Mouse (Mus musculus) hematopoietic stem cell, adult 5-6 weeks (primary cell): ENCODE results near the gene Sfr1. TPM values are rescaled to one million over a fixed set of nuclear protein-coding genes. Genes with fewer than 3 reads are reported as not detected.
A peak's percentile ranks its signal among the peaks of the same experiment; 100 is the strongest.

Experiments used
- ATAC-seq, 2 experiments: fragments of 125-278 bp in 1 of 2; replicated peaks in 1 of 2; 2 replicates each; pipeline ENCODE4 v1.8.0; 2016 to 2017; ENCODE audit warnings: inconsistent platforms in 2 of 2, mild to moderate bottlenecking in 2 of 2, moderate number of reproducible peaks in 2 of 2, low read depth in 1 of 2, moderate TSS enrichment in 1 of 2; ENCODE audit not compliant: low FRiP score in 2 of 2, poor library complexity in 2 of 2, severe bottlenecking in 2 of 2, insufficient read depth in 1 of 2, low TSS enrichment in 1 of 2
- total RNA-seq: library from RNA; stranded (forward); fragments of 172-1452, 232-1000 nt; gene quantifications from 2 replicates; pipeline ENCODE4 v1.2.3, GENCODE M21; 2017

The Sfr1 gene
- total RNA-seq = 209 and 264 TPM in 2 replicates

- ATAC-seq = peak; percentile 88 to 92
Measured at GRCm38 (mm10) chr19:47731071-47731881, at the start of gene Sfr1. Sfr1 (plus strand) TSS chr19:47731682.

DNA sequence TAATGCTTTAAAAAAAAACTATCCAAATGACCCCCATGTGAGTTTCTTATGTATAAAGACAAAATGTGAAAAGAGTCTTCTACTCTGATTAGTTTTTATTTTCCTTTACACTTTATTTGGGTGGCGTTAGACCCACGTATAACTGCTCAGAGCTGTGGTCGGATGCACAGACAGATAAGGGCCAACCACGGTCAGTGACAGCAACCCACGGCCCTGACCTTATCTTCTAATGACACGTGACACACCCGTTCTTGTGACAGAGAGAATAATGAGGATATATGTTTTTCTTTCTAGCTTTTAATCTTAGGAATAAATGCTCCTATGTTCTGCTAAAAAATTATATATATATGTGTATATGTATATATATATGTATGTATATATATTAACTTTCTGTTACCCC lies 41.9 kb upstream of the Sfr1 start:
- ATAC-seq = no peak

- ATAC-seq = no peak
Measured at GRCm38 (mm10) chr19:47691994-47692393, 39.5 kb upstream of the Sfr1 start, which contains the start of gene Col17a1. Col17a1 (minus strand) TSS chr19:47692094.

DNA sequence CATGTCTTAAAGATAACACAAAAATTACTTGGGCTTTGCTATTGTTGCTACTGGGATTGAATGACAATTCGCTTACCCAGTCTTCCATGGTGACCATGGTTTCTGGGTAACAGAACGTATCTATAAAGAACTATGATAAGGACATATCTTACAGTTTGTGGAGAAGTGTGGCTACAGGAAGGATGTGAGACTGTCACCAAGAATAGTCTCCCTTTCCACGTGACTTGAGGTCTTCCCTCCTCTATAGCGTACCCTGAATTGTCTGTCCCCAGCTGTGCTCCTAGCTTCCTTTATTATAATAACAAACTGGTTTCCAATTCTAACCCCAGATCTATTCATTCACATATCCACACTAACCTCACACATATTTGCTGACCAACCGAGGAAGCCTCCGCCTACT lies 35.8 kb upstream of the Sfr1 start:
- no peak for ATAC-seq

- ATAC-seq = no peak
Measured at GRCm38 (mm10) chr19:47696411-47696810, 35.1 kb upstream of the Sfr1 start.

DNA sequence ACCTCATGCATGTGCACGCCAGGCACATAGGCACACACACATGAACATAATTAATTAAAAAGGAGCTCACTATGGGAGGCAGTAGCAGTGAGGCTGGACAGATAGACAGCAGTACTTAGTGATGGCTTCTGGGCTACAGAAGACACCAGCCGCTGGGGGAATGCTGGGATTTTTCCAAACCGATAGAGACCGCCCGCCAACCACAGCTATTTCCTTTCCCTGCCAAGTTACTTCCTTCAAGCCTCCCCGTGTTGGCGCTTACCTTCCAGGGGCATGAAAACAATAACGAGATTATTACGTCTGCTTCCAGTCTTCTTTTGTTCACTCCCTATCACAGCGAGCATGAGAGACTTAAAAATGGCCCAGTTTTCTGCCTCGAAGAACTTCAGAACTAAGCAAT lies 34.4 kb upstream of the Sfr1 start:
- ATAC-seq = peak; percentile 71 to 74

GRCm38 (mm10) chr19:47698266-47698665 lies 33.2 kb upstream of the Sfr1 start:
- no peak for ATAC-seq

DNA sequence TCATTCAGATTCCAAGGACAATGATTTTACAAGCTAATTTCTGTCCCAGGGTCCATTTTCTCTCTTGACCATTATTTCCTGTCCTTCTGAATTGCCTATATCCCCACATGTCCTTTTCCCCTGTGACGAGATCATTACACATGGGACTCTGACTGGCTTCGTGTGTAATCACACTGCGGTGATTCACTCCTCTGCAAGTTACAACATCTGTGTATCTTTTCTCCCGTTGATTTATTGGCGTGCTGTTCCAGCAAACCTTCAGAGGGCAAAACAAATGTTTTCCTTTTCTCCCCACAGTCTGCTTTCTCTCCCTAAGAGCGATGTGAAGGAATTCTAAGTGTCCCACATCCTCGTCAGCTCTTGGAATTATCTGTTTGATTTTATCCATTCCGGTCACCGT lies 31.7 kb upstream of the Sfr1 start:
- no peak for ATAC-seq

- ATAC-seq = no peak
Measured at GRCm38 (mm10) chr19:47700509-47700908, 31.0 kb upstream of the Sfr1 start.

DNA sequence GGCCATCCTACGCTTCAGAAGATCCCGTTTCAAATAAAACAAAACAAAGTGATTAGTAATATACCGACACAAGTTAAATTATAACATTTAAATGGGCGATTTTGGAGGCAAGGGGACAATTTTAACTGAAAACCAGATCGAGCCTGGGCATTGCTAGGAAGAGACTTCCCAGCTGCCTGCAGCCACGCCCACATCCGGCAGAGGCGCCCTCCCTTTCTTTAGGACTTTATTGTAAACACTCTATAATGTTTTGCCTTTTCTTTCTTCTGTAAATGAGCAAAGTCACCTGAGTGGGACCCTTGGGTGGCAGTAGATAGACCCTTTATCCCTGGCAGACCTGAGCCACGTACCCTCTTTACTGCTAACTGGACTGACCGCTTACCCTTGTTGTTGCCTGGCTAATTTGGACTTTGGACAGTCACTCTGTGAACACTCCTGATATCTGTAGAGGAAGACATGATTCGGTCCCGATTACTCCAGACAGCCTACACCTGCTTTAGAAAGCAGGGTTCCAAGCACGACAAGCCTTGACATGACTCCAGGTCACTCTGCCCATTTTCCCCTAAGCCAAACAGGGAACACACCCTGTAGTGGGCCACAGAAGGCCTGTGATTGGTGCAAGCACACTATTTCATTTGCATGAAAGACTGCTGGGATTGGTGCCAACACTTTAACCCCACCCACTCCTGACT lies 26.3 kb upstream of the Sfr1 start:
- no peak for ATAC-seq

GRCm38 (mm10) chr19:47705772-47706309 lies 25.6 kb upstream of the Sfr1 start:
- ATAC-seq = no peak

DNA sequence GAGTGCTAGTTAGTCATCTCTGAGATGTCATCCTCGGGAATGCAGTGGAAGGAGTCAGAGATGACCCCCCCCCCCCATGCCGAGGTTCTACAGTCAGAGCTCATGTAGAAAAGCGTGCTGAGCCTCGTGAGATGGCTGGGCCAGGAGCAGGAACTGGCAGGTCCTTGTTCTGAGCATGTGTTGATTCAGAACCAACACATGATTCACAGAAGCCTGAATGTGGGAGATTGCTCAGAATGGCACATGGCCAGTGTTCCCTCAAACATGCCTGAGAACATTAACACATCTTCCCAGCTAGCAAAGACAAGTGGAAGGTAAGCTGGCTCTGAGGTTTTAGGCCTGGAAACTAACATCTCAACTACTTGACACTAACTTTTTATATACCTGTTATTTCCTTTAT lies 21.1 kb upstream of the Sfr1 start:
- no peak for ATAC-seq

DNA sequence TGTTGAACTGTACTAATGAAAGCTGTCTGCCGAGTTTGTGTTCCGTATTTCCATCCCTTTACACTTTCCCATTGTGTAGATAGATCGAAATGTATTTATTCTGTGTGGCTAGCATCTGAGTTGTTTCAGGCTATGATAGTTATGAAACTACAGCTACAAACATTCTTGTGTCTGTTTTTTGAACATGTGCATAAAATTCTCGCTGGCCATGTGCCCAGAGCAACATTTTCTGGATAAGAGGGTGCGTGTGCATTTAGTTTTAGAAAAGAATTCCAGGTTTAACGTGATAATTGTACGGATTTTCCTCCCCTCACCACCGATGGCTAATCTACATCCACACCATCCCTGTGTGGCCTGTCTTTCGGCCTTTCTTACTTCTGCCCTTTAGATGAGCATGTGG lies 18.0 kb upstream of the Sfr1 start:
- no peak for ATAC-seq

DNA sequence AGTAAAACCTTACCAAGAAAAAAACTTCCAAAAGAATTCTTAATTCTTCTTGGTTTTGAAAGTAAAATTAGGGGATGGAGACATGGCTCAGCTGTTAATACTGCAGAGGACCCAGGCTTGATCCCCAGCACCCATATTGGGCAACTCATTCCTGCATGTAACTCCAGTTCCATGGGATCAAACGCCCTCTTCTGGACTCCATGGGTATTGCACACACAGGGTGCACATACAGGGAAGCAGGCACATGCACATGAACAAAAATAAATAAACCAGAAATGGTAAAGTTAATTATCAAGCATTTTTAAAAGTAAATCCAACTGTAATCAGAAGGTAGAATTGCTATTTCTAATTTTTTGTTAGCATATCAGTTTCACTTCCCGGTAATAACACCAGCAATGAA lies 15.3 kb upstream of the Sfr1 start:
- ATAC-seq = no peak

- no peak for ATAC-seq
Measured at GRCm38 (mm10) chr19:47719147-47719546, 12.3 kb upstream of the Sfr1 start.

DNA sequence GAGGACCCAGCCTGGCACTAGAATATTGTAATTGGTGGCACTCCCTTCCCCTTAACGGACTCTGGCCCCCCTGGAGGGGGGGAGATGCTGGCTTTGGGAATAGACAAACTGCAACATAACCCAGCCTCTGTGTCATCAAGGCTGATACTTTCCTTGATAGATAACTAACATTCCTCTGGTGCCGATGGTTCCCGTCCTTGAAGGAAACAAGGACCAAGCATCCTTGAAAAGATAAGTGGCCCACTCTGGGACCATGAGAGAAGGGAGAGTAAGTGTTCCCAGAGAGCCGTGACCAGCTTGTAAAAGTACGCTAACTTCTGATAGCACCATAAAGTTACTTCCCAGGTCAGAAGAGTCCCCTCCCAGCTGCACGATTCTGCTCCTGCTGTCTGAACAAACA lies 9.0 kb upstream of the Sfr1 start:
- no peak for ATAC-seq

GRCm38 (mm10) chr19:47724903-47725302 lies 6.6 kb upstream of the Sfr1 start:
- no peak for ATAC-seq

GRCm38 (mm10) chr19:47725643-47726140 lies 5.8 kb upstream of the Sfr1 start:
- no peak for ATAC-seq
